Mouse (Mus musculus): Measurements from ENCODE around the gene Top1.

Top1 gene

GRCm38 (mm10) chr2:160645614-160646137, at the start of gene Top1:
Top1 (plus strand) TSS chr2:160645888.
- peak; percentile 99 to 100 for DNase-seq

GRCm38 (mm10) chr2:160597582-160598281, 48.0 kb upstream of the Top1 start:
- peak; percentile 42 to 73 for DNase-seq

- DNase-seq, result peak in 1 of 2 experiments; percentile 15
Observed at GRCm38 (mm10) chr2:160601805-160602204, 43.9 kb upstream of the Top1 start.

- DNase-seq, result no peak
Observed at GRCm38 (mm10) chr2:160603154-160603933, 42.3 kb upstream of the Top1 start.

GRCm38 (mm10) chr2:160610012-160610411, 35.7 kb upstream of the Top1 start:
- DNase-seq, result no peak

GRCm38 (mm10) chr2:160613186-160613919, 32.3 kb upstream of the Top1 start:
- DNase-seq, result no peak

GRCm38 (mm10) chr2:160617741-160618140, 27.9 kb upstream of the Top1 start:
- no peak for DNase-seq

- DNase-seq, result no peak
Observed at GRCm38 (mm10) chr2:160618619-160619220, 27.0 kb upstream of the Top1 start.

- DNase-seq, result no peak
Observed at GRCm38 (mm10) chr2:160619300-160619699, 26.4 kb upstream of the Top1 start.

GRCm38 (mm10) chr2:160619831-160620230, 25.9 kb upstream of the Top1 start:
- peak; percentile 50 for DNase-seq

GRCm38 (mm10) chr2:160620279-160620963, 25.3 kb upstream of the Top1 start:
- no peak for DNase-seq

- DNase-seq, result no peak
Observed at GRCm38 (mm10) chr2:160621001-160621448, 24.7 kb upstream of the Top1 start.

- DNase-seq, result peak; percentile 94
Observed at GRCm38 (mm10) chr2:160621661-160622211, 24.0 kb upstream of the Top1 start.

GRCm38 (mm10) chr2:160622646-160623045, 23.0 kb upstream of the Top1 start:
- no peak for DNase-seq

GRCm38 (mm10) chr2:160623745-160624144, 21.9 kb upstream of the Top1 start:
- no peak for DNase-seq

- no peak for DNase-seq
Observed at GRCm38 (mm10) chr2:160627207-160628025, 18.3 kb upstream of the Top1 start.

GRCm38 (mm10) chr2:160628055-160628454, 17.6 kb upstream of the Top1 start:
- no peak for DNase-seq

- DNase-seq, result no peak
Observed at GRCm38 (mm10) chr2:160628666-160629527, 16.8 kb upstream of the Top1 start.

GRCm38 (mm10) chr2:160629528-160629830, 16.2 kb upstream of the Top1 start:
- DNase-seq, result no peak

Data from kidney, adult 8-10 months (tissue).